Mouse (Mus musculus) limb, embryonic 14.5 days (tissue): ENCODE measurements around the gene Magi2. TPM values are rescaled to one million over a fixed set of nuclear protein-coding genes. Genes with fewer than 3 reads are reported as not detected.

Experiments
- ATAC-seq: fragments of 200-750 bp; cut with Nextera tagmentation; 2 replicates; pipeline ENCODE4 v1.8.0; 2017; ENCODE audit warnings: low read depth, moderate number of reproducible peaks, moderate TSS enrichment; ENCODE audit not compliant: low FRiP score
- DNase-seq: peaks from one replicate; pipeline ENCODE4 v3.0.0-alpha.2; 2015; ENCODE audit warnings: low spot score
- H3K27ac ChIP-seq: fragments of 300-500 bp; sonication (generic); replicated peaks from 2 replicates; pipeline ENCODE4 v1.5.1; 2014; ENCODE audit warnings: low read depth, mild to moderate bottlenecking, low read length, moderate library complexity, mixed read lengths
- H3K27me3 ChIP-seq: fragments of 300-500 bp; sonication (generic); 2 replicates; pipeline ENCODE4 v1.6.1; 2014; ENCODE audit warnings: low read length, mixed read lengths; ENCODE audit not compliant: control insufficient read depth, insufficient read depth
- H3K36me3 ChIP-seq: fragments of 300-500 bp; sonication (generic); 2 replicates; pipeline ENCODE4 v1.6.1; 2014; ENCODE audit warnings: mild to moderate bottlenecking, low read length, moderate library complexity, mixed read lengths; ENCODE audit not compliant: control insufficient read depth, insufficient read depth
- H3K4me1 ChIP-seq: fragments of 300-500 bp; sonication (generic); 2 replicates; pipeline ENCODE4 v1.6.1; 2014; ENCODE audit warnings: antibody characterized with exemption, low read length, mixed read lengths; ENCODE audit not compliant: control insufficient read depth, insufficient read depth
- H3K4me2 ChIP-seq: fragments of 300-500 bp; sonication (generic); replicated peaks from 2 replicates; pipeline ENCODE4 v1.6.1; 2014; ENCODE audit warnings: low read depth, mild to moderate bottlenecking, low read length, moderate library complexity; ENCODE audit not compliant: severe bottlenecking
- H3K4me3 ChIP-seq: fragments of 300-500 bp; sonication (generic); replicated peaks from 2 replicates; pipeline ENCODE4 v1.5.1; 2014; ENCODE audit warnings: low read length
- H3K9ac ChIP-seq: fragments of 300-500 bp; sonication (generic); 2 replicates; pipeline ENCODE4 v1.6.1; 2014; ENCODE audit warnings: mild to moderate bottlenecking, low read depth, low read length, moderate library complexity; ENCODE audit not compliant: severe bottlenecking
- H3K9me3 ChIP-seq: fragments of 300-500 bp; sonication (generic); 2 replicates; pipeline ENCODE4 v1.6.1; 2016; ENCODE audit warnings: low read length; ENCODE audit not compliant: control insufficient read depth
- POLR2A ChIP-seq: fragments of 200-500 bp; IDR thresholded peaks from 2 replicates; pipeline ENCODE4 v1.8.0; 2012; ENCODE audit warnings: inconsistent platforms, mild to moderate bottlenecking, moderate library complexity, borderline replicate concordance; ENCODE audit not compliant: insufficient read depth, insufficient read length; ENCODE audit errors: extremely low read depth
- WGBS: fragments of 180-500 bp; shearing (Covaris S2); extraction: QIAGEN DNeasy Blood & Tissue Kit; methylation state at CpG from one replicate; pipeline ENCODE4 v1.1.7; 2014; 5-methylcytosine and 5-hydroxymethylcytosine counted together
- polyA plus RNA-seq, 2 experiments: library from polyadenylated mRNA; depleted of rRNA in 1 of 2; stranded (reverse) in 1 of 2; unstranded in 1 of 2; fragments of >200 nt; fragmentation: Nextera tagmentation in 1 of 2; extraction: Ambion mirVana in 1 of 2; gene quantifications; 2 replicates each; pipeline versions ENCODE4 v1.2.1 to v1.2.3; 2012 to 2014

Magi2 gene
- polyA plus RNA-seq, 2 experiments: 4.0 to 4.5 TPM

DNA sequence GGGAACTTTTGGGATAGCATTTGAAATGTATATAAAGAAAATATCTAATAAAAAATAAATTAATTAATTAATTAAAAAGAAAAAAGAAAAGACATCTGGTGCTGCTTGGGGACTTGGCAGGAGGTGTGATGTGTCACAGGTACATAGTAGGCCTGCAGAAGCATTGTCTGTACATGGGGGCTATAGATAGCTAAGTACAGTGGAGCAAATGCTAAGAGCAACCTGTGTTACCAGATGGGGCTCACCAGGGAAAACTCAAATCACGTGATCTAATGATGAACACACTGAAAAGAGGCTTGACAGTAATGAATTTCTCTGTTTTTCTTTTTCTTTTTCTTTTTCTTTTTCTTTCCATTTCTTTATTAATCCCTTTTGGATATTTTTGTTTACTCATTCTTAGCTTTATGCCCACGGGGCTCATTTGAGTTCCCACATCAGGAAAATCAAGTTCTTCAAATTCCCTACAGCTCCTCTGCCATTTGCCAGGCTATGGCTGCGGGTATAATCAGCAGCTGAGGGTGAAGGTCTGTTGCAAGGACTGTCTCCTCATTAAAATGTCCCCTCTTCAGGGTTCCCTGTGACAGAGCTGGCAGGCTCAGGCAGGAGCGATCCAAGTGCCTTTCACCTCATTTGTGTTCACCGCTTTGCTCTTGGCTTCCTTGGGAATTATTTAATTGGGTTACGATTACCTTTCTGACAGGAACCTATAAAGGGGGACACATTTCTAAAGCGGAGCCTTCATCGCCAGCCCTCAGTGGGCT, 1058.4 kb downstream of the Magi2 start:
- no peak for TF ChIP-seq POLR2A
- DNase-seq: no peak
- Histone ChIP-seq H3K27me3 (no peaks in the 10 kb centered on the region), H3K9me3 (no peaks in the 10 kb centered on the region), H3K4me1 (no peaks in the 10 kb centered on the region), H3K36me3 (no peaks in the 10 kb centered on the region), H3K27ac (no peak overlapping the region), H3K4me2 (no peak overlapping the region), H3K4me3 (no peak overlapping the region), H3K9ac (no peak overlapping the region)
- no peak for ATAC-seq
- WGBS: 58% methylated on average over 8 of the region's 8 CpGs

DNA sequence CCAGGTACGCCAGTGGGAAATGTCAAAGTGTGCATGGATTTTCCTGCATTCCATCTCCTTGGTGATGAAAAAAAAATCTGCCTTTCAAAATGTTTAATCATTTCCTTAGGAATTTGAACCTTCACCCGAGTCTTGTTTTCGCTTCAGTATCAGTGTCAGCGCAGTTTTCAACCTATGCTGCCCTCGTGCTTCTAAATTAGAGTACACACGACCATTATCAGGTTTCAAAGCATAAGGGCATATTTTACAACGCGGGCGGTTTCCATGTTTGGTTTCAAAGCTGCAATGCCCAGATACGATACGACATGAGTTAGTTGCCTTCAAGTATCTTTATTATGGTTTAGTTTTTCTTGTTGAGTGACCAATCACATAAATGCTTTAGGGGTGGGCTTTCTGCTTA, 1067.7 kb downstream of the Magi2 start:
- Histone ChIP-seq H3K4me2 (no peak overlapping the region), H3K27ac (no peak overlapping the region), H3K9me3 (no peaks in the 10 kb centered on the region), H3K9ac (no peak overlapping the region), H3K27me3 (no peaks in the 10 kb centered on the region), H3K36me3 (no peaks in the 10 kb centered on the region), H3K4me3 (no peak overlapping the region), H3K4me1 (no peaks in the 10 kb centered on the region)
- WGBS: 42% methylated on average over 11 of the region's 11 CpGs
- DNase-seq (no peak), ATAC-seq (no peak)
- TF ChIP-seq POLR2A: no peak

GRCm38 (mm10) chr5:20299816-20300215, 1073.0 kb downstream of the Magi2 start:
- TF ChIP-seq POLR2A: no peak
- ATAC-seq: no peak
- H3K36me3 ChIP-seq: no peaks in the 10 kb centered on the region
- H3K9ac ChIP-seq: no peak overlapping the region
- no peaks in the 10 kb centered on the region for H3K4me1 ChIP-seq
- no peak overlapping the region for H3K4me3 ChIP-seq
- DNase-seq: no peak
- no peak overlapping the region for H3K27ac ChIP-seq
- H3K27me3 ChIP-seq: no peaks in the 10 kb centered on the region
- no peak overlapping the region for H3K4me2 ChIP-seq
- H3K9me3 ChIP-seq: no peaks in the 10 kb centered on the region
- 75% methylated on average over 6 of the region's 6 CpGs for WGBS

DNA sequence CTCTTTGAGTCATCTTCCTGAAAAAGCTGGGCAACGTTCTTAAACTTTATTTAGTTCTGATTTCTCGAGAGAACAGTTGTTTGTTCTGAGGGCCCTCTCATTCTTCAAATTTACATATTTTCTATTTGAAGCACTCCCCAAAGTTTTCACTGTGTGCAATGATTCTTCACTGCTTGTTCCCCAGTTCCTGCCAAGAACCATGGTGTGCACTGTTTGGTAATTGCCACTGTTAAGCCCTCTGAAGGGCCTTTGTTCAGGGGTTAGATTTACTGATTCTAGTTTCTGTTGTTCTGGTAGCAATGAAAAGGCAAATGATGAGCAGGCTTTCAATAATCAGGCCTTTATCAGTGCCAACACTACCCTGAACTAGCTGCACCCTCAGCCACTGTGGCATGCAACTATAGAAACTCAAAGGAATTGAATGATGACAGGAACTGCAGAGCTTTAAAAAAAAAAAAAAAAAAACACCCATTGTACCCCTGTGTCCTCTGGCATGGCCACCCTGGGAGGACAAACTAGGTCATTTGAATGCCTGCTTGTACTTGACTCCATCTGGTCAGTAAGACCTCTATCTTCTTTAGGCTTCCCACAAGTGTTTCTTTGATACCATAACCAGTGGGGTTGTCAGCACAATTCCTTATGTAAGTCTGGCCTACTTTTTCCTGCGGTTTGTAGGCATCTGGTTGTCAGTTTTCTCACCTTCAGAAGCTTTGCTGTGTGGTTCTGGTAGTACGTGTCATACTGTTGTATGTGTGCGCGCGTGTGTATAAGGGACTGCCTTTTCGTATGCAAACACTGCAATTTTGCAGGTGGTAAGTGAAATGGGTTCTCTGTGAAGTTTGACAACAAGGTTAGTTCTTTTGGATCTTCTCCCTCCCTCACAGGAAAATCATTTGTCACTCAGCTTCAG, 1076.5 kb downstream of the Magi2 start:
- Histone ChIP-seq H3K4me3 (no peak overlapping the region), H3K27me3 (no peaks in the 10 kb centered on the region), H3K9ac (no peak overlapping the region), H3K4me2 (no peak overlapping the region), H3K36me3 (no peaks in the 10 kb centered on the region), H3K9me3 (no peaks in the 10 kb centered on the region), H3K27ac (no peak overlapping the region), H3K4me1 (no peaks in the 10 kb centered on the region)
- WGBS: 86% methylated on average over 8 of the region's 8 CpGs
- TF ChIP-seq POLR2A: no peak
- DNase-seq: no peak
- no peak for ATAC-seq

DNA sequence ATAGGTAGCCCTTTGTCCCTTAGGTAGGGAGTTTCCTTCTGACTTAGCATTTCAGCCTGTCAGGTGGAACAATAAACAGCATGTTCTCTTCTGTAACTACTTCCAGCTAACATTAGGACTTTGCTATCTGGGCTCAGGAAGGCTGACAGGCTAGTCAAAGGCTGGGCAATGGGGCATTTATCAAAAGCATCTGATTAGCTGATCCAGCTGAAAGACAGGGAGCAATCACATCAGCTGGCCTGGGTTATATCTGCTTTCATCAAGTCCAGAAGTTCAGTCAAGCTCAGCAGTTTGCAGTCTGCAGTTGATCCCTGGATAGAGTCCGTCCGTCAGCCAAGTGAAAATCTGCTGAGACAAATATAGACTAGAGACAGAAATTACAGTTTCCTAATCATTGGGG, 1094.1 kb downstream of the Magi2 start:
- TF ChIP-seq POLR2A: no peak
- no peaks in the 10 kb centered on the region for H3K9me3 ChIP-seq
- H3K4me2 ChIP-seq: no peak overlapping the region
- H3K4me1 ChIP-seq: no peaks in the 10 kb centered on the region
- no peak overlapping the region for H3K4me3 ChIP-seq
- H3K9ac ChIP-seq: no peak overlapping the region
- no peaks in the 10 kb centered on the region for H3K27me3 ChIP-seq
- no peak overlapping the region for H3K27ac ChIP-seq
- no peak for DNase-seq
- H3K36me3 ChIP-seq: no peaks in the 10 kb centered on the region
- no peak for ATAC-seq
- 79% methylated on average over 2 of the region's 2 CpGs for WGBS
